Mouse (Mus musculus): ENCODE results near the gene Atg4d.

DNA sequence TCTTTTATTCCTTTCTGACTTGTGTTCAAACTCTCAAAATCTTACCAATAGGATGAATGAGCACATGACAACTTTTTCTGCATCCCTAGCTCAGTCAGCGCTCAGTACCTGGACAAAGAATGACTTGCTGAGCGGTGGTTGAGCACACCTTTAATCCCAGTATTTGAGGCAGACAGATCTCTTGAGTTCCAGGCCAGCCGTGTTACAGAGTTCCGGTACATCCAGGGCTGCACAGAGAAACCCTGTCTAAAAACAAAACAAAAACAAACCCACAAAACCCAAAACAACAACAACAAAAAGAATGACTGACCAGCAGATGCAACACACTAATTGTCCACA lies 55.2 kb downstream of the Atg4d start:
- TF ChIP-seq POLR2A (IDR thresholded peaks at IDR 0.05; ENCODE audit: borderline replicate concordance, low read depth, low read length) (no peak), CTCF (IDR thresholded peaks at IDR 0.05; ENCODE audit: low read depth, low read length) (no peak)
